Mouse (Mus musculus) E14TG2a.4 (cell line): ENCODE data around the gene Pik3cg.

ENCODE experiments used
- CTCF ChIP-seq: conservative IDR thresholded peaks from 2 replicates; pipeline ENCODE4 v1.5.1; 2014; ENCODE audit warnings: low read length
- NANOG ChIP-seq: IDR thresholded peaks from 2 replicates; pipeline ENCODE4 v1.6.1; 2014; ENCODE audit warnings: borderline replicate concordance, low read length, mixed read lengths
- POU5F1 ChIP-seq: IDR thresholded peaks from 2 replicates; pipeline ENCODE4 v1.6.1; 2014; ENCODE audit warnings: low read length, borderline replicate concordance

GRCm38 (mm10) chr12:32145651-32146050 lies 62.8 kb downstream of the Pik3cg start:
- TF ChIP-seq CTCF (no peak), POU5F1 (no peak), NANOG (no peak)
